Mouse (Mus musculus) olfactory bulb, adult 2 months (tissue): ENCODE data around the gene Hnrnpc. TPM values are rescaled to one million over a fixed set of nuclear protein-coding genes. Genes with fewer than 3 reads are reported as not detected.
"Not testable (repeated sequence)": the region's sequence is repeated elsewhere in the genome, so short reads cannot be mapped to it uniquely, and the experiment has no call there.

Source experiments
- H3K27ac ChIP-seq: fragments of 200-500 bp; 2 replicates; pipeline ENCODE4 v1.5.1; 2012; ENCODE audit warnings: low read depth, low read length; ENCODE audit not compliant: insufficient read depth
- H3K4me1 ChIP-seq: fragments of 200-500 bp; 2 replicates; pipeline ENCODE4 v1.6.1; 2012; ENCODE audit warnings: low read length; ENCODE audit not compliant: control insufficient read depth, insufficient read depth
- H3K4me3 ChIP-seq: fragments of 200-500 bp; 2 replicates; pipeline ENCODE4 v1.5.1; 2012; ENCODE audit warnings: mild to moderate bottlenecking, low read depth, low read length, moderate library complexity; ENCODE audit not compliant: insufficient read depth
- CTCF ChIP-seq: fragments of 200-500 bp; IDR thresholded peaks from 2 replicates; pipeline ENCODE4 v1.5.1; 2012; ENCODE audit warnings: low read depth, mild to moderate bottlenecking, low read length, moderate library complexity; ENCODE audit not compliant: insufficient read depth
- POLR2A ChIP-seq: fragments of 200-500 bp; IDR thresholded peaks from 2 replicates; pipeline ENCODE4 v1.6.1; 2012; ENCODE audit warnings: mild to moderate bottlenecking, low read depth, low read length, moderate library complexity; ENCODE audit not compliant: insufficient read depth
- WGBS: fragments of 180-500 bp; shearing (Covaris S2); methylation state at CpG from one replicate; pipeline ENCODE4 v1.1.7; 2018; 5-methylcytosine and 5-hydroxymethylcytosine counted together
- polyA plus RNA-seq: library from polyadenylated mRNA; stranded (reverse); fragments of >200 nt; gene quantifications from 2 replicates; pipeline ENCODE4 v1.2.4, GENCODE M21; 2012; ENCODE audit warnings: low replicate concordance; ENCODE audit not compliant: missing spikeins, insufficient read depth, insufficient read length

Gene Hnrnpc
- polyA plus RNA-seq, 1 experiment: 795 TPM

DNA sequence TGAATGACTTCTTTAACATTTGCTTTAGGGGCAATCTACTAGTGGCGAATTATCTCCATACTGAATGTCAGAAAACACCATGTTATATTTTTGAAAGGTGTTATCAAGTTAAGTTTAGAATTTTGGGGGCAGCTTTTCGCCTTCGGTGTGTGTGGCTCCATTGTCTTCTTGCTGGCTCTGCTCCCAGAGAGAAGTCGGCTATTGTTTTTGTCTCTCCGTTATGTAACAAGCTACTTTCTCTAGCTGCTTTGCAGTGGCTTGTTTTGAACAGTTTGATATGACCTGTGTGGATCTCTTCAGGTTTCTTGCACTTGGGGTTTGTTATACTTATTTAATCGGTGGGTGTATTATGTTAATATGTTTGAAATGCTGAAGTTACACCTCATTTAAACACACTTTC lies 60.4 kb downstream of the Hnrnpc start:
- TF ChIP-seq CTCF: no peak
- TF ChIP-seq POLR2A: no peak
- 17% methylated on average over 6 of the region's 6 CpGs for WGBS
- Histone ChIP-seq H3K4me1 (peaks cover 8% of the 10 kb centered on the region), H3K4me3 (no peak overlapping the region), H3K27ac (no peak overlapping the region)

DNA sequence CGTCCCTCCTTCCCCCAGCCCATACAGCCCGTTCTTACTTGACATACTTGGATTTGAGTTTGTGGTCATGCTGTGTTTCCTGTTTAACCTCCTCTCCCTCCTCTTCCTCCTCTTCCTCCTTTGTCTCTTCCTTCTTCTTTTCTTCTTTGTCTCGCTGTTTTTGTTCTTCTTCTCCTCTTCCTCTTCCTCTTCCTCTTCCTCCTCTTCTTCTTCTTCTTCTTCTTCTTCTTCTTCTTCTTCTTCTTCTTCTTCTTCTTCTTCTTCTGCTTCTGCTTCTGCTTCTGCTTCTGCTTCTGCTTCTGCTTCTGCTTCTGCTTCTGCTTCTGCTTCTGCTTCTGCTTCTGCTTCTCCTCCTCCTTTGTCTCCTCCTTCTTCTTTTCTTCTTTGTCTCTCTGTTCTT lies 61.5 kb downstream of the Hnrnpc start, which contains the start of gene Olfr221:
TSS of gene Olfr221 (minus strand) at position 101 of the 400 bp plus-strand sequence.
- WGBS: 70% methylated on average over 3 of the region's 3 CpGs
- not testable (repeated sequence) for H3K27ac ChIP-seq, H3K4me1 ChIP-seq, H3K4me3 ChIP-seq

GRCm38 (mm10) chr14:52039332-52039731 lies 64.5 kb downstream of the Hnrnpc start:
- WGBS: 92% methylated on average over 5 of the region's 5 CpGs
- Histone ChIP-seq H3K4me3 (no peak overlapping the region), H3K4me1 (peaks cover 4% of the 10 kb centered on the region), H3K27ac (no peak overlapping the region)
- no peak for TF ChIP-seq CTCF
- TF ChIP-seq POLR2A: no peak

DNA sequence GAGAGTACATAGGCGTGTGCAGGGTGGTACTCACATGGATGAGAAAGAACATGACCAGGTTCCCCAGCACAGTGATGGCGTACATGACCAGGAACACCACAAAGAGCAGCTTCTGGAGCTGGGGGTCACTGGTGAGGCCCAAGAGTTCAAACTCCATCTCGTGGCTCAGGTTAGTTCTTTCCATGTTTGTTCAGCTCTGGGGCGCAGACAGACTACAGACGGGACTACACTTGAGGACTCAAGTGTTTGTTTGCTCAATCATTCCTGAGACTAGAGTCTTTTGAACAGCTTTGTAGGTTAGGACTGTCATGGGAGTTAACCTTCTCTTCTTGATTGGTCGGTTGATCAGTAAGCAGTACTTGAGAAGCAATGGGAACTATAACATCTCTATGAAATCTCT lies 67.9 kb downstream of the Hnrnpc start:
- Histone ChIP-seq H3K4me3 (no peak overlapping the region), H3K27ac (no peak overlapping the region), H3K4me1 (no peaks in the 10 kb centered on the region)
- TF ChIP-seq CTCF: no peak
- TF ChIP-seq POLR2A: no peak
- WGBS: 92% methylated on average over 6 of the region's 6 CpGs

DNA sequence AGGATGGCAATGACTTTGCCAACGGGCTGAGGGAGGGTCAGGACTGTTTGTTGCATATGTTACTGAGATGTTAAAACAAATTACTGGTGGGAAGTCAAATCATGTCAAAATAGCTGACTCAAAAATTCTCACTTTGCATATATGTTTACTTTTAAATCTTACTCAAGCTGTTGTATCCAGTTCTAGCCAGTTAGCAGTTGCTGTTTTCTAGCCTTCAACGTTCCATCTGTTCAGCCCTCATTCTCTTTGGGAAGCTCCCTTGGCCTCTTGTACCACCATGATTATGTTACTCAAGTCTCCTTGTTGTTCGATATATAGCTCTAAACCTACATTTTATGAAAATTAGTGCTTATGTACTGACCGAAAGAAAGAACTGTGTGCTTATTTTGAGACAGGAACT lies 77.5 kb downstream of the Hnrnpc start:
- Histone ChIP-seq H3K4me1 (peaks cover 4% of the 10 kb centered on the region), H3K4me3 (no peak overlapping the region), H3K27ac (no peak overlapping the region)
- no peak for TF ChIP-seq POLR2A
- no peak for TF ChIP-seq CTCF
- 82% methylated on average over 4 of the region's 4 CpGs for WGBS

DNA sequence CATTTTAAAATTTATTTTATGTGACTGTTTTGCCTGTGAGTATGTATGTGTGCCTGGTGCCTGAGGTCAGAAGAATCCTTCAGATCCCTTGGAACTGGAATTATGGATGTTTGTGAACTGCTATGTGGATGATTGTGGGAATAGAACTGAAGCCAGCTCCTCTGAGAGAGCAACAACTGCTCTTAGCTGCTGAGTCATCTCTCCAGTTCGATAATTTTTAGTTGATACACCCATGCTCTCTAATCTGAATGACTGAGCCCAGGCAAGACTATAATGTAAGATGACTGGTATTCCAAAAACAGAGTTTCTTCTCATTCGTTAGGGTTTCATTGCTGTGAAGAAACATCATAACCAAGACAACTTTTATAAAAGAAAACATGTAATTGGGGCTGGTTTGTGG lies 79.7 kb downstream of the Hnrnpc start:
- Histone ChIP-seq H3K4me1 (peaks cover 5% of the 10 kb centered on the region), H3K4me3 (no peak overlapping the region), H3K27ac (no peak overlapping the region)
- 53% methylated on average over 2 of the region's 2 CpGs for WGBS
- TF ChIP-seq POLR2A (no peak), CTCF (no peak)

Other genes with a start within 250 kb of the Hnrnpc start
- gene Mettl17, start 219.2 kb downstream of the Hnrnpc start, polyA plus RNA-seq: not detected in 2 replicates
- not detected in 2 replicates for gene Slc39a2, start 211.1 kb downstream of the Hnrnpc start, polyA plus RNA-seq
- 1,444 TPM in 1 of 2 replicates, not detected in the other for gene Ndrg2, start 189.9 kb downstream of the Hnrnpc start, polyA plus RNA-seq
- gene Tppp2, start 185.6 kb downstream of the Hnrnpc start, polyA plus RNA-seq: not detected in 2 replicates
- not detected in 2 replicates for gene Rnase13, start 181.3 kb downstream of the Hnrnpc start, polyA plus RNA-seq
- gene Arhgef40, start 119.3 kb downstream of the Hnrnpc start, polyA plus RNA-seq: not detected in 2 replicates
- not detected in 2 replicates for gene Tmem253, start 88.4 kb downstream of the Hnrnpc start, polyA plus RNA-seq
- gene Zfp219, start 83.3 kb downstream of the Hnrnpc start, polyA plus RNA-seq: not detected in 2 replicates
- gene Olfr221, start 61.6 kb downstream of the Hnrnpc start, polyA plus RNA-seq: not detected in 2 replicates
- not detected in 2 replicates for gene Rpgrip1, start 6.7 kb upstream of the Hnrnpc start, polyA plus RNA-seq
- gene Supt16, start 93.4 kb upstream of the Hnrnpc start, polyA plus RNA-seq: not detected in 2 replicates
- 792 TPM in 1 of 2 replicates, not detected in the other for gene Chd8, start 153.8 kb upstream of the Hnrnpc start, polyA plus RNA-seq
- gene Tox4, start 175.1 kb upstream of the Hnrnpc start, polyA plus RNA-seq: not detected in 2 replicates
- gene Rab2b, start 175.5 kb upstream of the Hnrnpc start, polyA plus RNA-seq: 394 TPM in 1 of 2 replicates, not detected in the other
- not detected in 2 replicates for gene Mettl3, start 201.1 kb upstream of the Hnrnpc start, polyA plus RNA-seq
- not detected in 2 replicates for gene Sall2, start 224.7 kb upstream of the Hnrnpc start, polyA plus RNA-seq